Mouse (Mus musculus) right cerebral cortex, postnatal 25 days (tissue): ENCODE data around the gene V1rd19.
"Not testable (repeated sequence)": the region's sequence is repeated elsewhere in the genome, so short reads cannot be mapped to it uniquely, and the experiment has no call there.

ENCODE experiments used
- DNase-seq: peaks from one replicate; pipeline ENCODE4 v3.0.0; 2022

V1rd19 gene

GRCm38 (mm10) chr7:24001391-24001790 lies at the start of gene V1rd19:
V1rd19 (plus strand) TSS chr7:24001691.
- no peak for DNase-seq

- DNase-seq: not testable (repeated sequence)
These were observed 33.4 kb upstream of the V1rd19 start for GRCm38 (mm10) chr7:23968044-23968443.

GRCm38 (mm10) chr7:23974315-23974714 lies 27.2 kb upstream of the V1rd19 start, which contains the start of gene Vmn1r181:
Vmn1r181 (plus strand) TSS chr7:23974615.
- DNase-seq: not testable (repeated sequence)

GRCm38 (mm10) chr7:24052660-24053304 lies 51.3 kb downstream of the V1rd19 start, which contains the start of gene Vmn1r183:
Vmn1r183 (plus strand) TSS chr7:24053254.
- no peak for DNase-seq
